ENCODE assay signal across 9 mouse cellular contexts in the genomic region with DNA sequence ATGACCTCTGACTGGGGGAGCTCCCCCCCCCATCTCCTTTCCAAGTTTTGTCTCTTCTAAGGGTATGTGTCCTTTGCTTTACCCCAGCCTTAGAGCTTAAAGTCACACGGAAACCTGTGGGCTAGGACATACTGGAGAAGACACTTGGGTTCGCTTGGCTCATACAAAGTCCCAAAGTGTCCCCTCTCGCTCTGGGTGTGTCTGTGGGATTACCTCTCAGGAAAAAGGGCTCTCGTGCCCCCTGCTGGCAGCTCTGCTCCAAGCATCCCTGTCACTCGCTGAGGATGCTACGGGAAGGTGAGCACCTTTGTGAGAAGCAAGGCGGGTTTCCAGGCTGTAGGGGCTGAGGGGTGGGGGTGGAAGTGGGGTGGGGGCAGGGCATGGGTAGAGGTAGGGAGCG. TPM values are rescaled to one million over a fixed set of nuclear protein-coding genes. Genes with fewer than 3 reads are reported as not detected.
DNase-seq lines count a peak whose midpoint lies in the region; ATAC-seq and TF ChIP-seq lines count a peak whose summit lies in the region.
"Had no signal": no experiment of that assay in that cellular context is flagged by ENCODE, and none has a peak within 500 bp of the region (broad histone marks: within the 10 kb centered on the region; RNA-seq: fewer than 3 reads in every experiment).

No protein-coding gene starts in this region.

- no peak overlapping the region for H3K9ac ChIP-seq in MEL (ENCODE audit: control insufficient read depth, low read depth, low read length, poor library complexity, severe bottlenecking)
- no peak overlapping the region for H3K9ac ChIP-seq in liver, adult 2 months (ENCODE audit: low read depth, low read length)
- H3K9ac ChIP-seq: heart, embryonic 13.5 days had no signal

- 13% methylated on average over 8 of the region's 8 CpGs for WGBS in liver, adult 2 months
- 5% methylated on average over 8 of the region's 8 CpGs for WGBS in olfactory bulb, adult 2 months

- TF ChIP-seq RAD21 in MEL (IDR thresholded peaks at IDR 0.05; ENCODE audit: low read depth, low read length) = peak; percentile 81

- H3K4me1 ChIP-seq in MEL (ENCODE audit: control insufficient read depth in 1 of 2, insufficient read depth in 2 of 2, low read length in 2 of 2) = no peaks in the 10 kb centered on the region
- no peaks in the 10 kb centered on the region for H3K4me1 ChIP-seq in liver, adult 2 months (ENCODE audit: control insufficient read depth, insufficient read depth, low read length)
- H3K4me1 ChIP-seq in olfactory bulb, adult 2 months (ENCODE audit: control insufficient read depth, insufficient read depth, low read length) = no peaks in the 10 kb centered on the region

- H3K4me3 ChIP-seq in MEL (ENCODE audit: control insufficient read depth in 1 of 2, insufficient read depth in 1 of 2, low read depth in 2 of 2, low read length in 2 of 2) = no peak overlapping the region
- no peak overlapping the region for H3K4me3 ChIP-seq in liver, adult 2 months (ENCODE audit: insufficient read depth, low read depth, low read length)
- no peak overlapping the region for H3K4me3 ChIP-seq in olfactory bulb, adult 2 months (ENCODE audit: insufficient read depth, low read depth, low read length)
- H3K4me3 ChIP-seq: heart, embryonic 13.5 days had no signal

- DNase-seq in 416B (ENCODE audit: low read depth) (peak; percentile 70), MEL (ENCODE audit: low read depth, low spot score) (peak; percentile 60)
- DNase-seq in cerebellum, adult 9-11 months = peak; percentile 66
- peak; percentile 69 to 70 for DNase-seq in frontal cortex, postnatal 36 days (ENCODE audit: low spot score in 2 of 2)
- peak; percentile 51 for DNase-seq in kidney, adult 11 months
- peak; percentile 15 for DNase-seq in liver, adult 2 months (ENCODE audit: extremely low read depth, low read depth, low spot score)

- H3K79me2 ChIP-seq in MEL (ENCODE audit: control insufficient read depth, insufficient read depth, low read length, poor library complexity) = no peaks in the 10 kb centered on the region
- no peaks in the 10 kb centered on the region for H3K79me2 ChIP-seq in liver, adult 2 months (ENCODE audit: control insufficient read depth, insufficient read depth, low read length)

- H3K36me3 ChIP-seq in MEL (ENCODE audit: control insufficient read depth in 1 of 2, insufficient read depth in 2 of 2, low read length in 2 of 2) = no peaks in the 10 kb centered on the region
- H3K36me3 ChIP-seq in liver, adult 2 months (ENCODE audit: control insufficient read depth, insufficient read depth, low read length) = no peaks in the 10 kb centered on the region
- H3K36me3 ChIP-seq: heart, embryonic 13.5 days had no signal

- ATAC-seq in inflammation-experienced regulatory T-cells, adult 6 months = no peak

- no peak for TF ChIP-seq POLR2A in MEL (IDR thresholded peaks at IDR 0.05; ENCODE audit: control insufficient read depth in 1 of 2, insufficient read depth in 1 of 2, low read depth in 1 of 2, low read length in 2 of 2, poor library complexity in 1 of 2)
- no peak for TF ChIP-seq POLR2A in liver, adult 2 months (IDR thresholded peaks at IDR 0.05; ENCODE audit: extremely low read depth, insufficient read depth, low read length)
- TF ChIP-seq POLR2A in olfactory bulb, adult 2 months (IDR thresholded peaks at IDR 0.05; ENCODE audit: insufficient read depth, low read depth, low read length) = no peak

- TF ChIP-seq EP300 in MEL (IDR thresholded peaks at IDR 0.05; ENCODE audit: low read depth in 1 of 2, low read length in 2 of 2) = no peak

- no peaks in the 10 kb centered on the region for H3K9me3 ChIP-seq in MEL (replicated peaks; ENCODE audit: insufficient read depth, low read length)
- H3K9me3 ChIP-seq: heart, embryonic 13.5 days had no signal

- peaks cover 0 to 3% of the 10 kb centered on the region in 2 experiments; a peak in 2 of 4 replicates for H3K27me3 ChIP-seq in MEL (ENCODE audit: control insufficient read depth in 1 of 2, insufficient read depth in 2 of 2, low read length in 2 of 2)
- no peaks in the 10 kb centered on the region for H3K27me3 ChIP-seq in liver, adult 2 months (ENCODE audit: control insufficient read depth, insufficient read depth, low read length)

- no peak overlapping the region for H3K27ac ChIP-seq in MEL (ENCODE audit: control insufficient read depth, low read depth, low read length)
- no peak overlapping the region for H3K27ac ChIP-seq in liver, adult 2 months (replicated peaks; ENCODE audit: insufficient read depth, low read depth, low read length)
- H3K27ac ChIP-seq in olfactory bulb, adult 2 months (ENCODE audit: insufficient read depth, low read depth, low read length) = no peak overlapping the region
- H3K27ac ChIP-seq: heart, embryonic 13.5 days had no signal

- TF ChIP-seq CTCF in MEL (IDR thresholded peaks at IDR 0.05 in 2 of 3, conservative IDR thresholded peaks at IDR 0.05 in 1 of 3; ENCODE audit: control insufficient read depth in 1 of 3, insufficient read depth in 1 of 3, low read depth in 2 of 3, low read length in 3 of 3, poor library complexity in 1 of 3, severe bottlenecking in 1 of 3) = peak; percentile 52 to 88 (median 86)
- TF ChIP-seq CTCF in liver, adult 2 months (IDR thresholded peaks at IDR 0.05; ENCODE audit: low read depth, low read length) = peak; percentile 89
- TF ChIP-seq CTCF in olfactory bulb, adult 2 months (IDR thresholded peaks at IDR 0.05; ENCODE audit: insufficient read depth, low read depth, low read length) = peak; percentile 72; the same call in 1 of the 2 replicates

TF ChIP-seq in MEL, 35 proteins besides CTCF, POLR2A, EP300 and RAD21:
- no peak for TF ChIP-seq MYC (IDR thresholded peaks at IDR 0.05; ENCODE audit: low read depth, low read length)
- no peak for TF ChIP-seq UBTF (IDR thresholded peaks at IDR 0.05; ENCODE audit: borderline replicate concordance, insufficient read depth, low read depth, low read length)
- TF ChIP-seq ZMIZ1 (IDR thresholded peaks at IDR 0.05; ENCODE audit: low read depth, low read length) = no peak
- no peak for TF ChIP-seq CHD1 (IDR thresholded peaks at IDR 0.05; ENCODE audit: low read depth, low read length)
- no peak for TF ChIP-seq MEF2A (IDR thresholded peaks at IDR 0.05; ENCODE audit: extremely low read depth, insufficient replicate concordance, low read depth, low read length, poor library complexity, severe bottlenecking)
- TF ChIP-seq MAFK (IDR thresholded peaks at IDR 0.05; ENCODE audit: borderline replicate concordance, low read depth, low read length) = no peak
- TF ChIP-seq SMC3 (IDR thresholded peaks at IDR 0.05; ENCODE audit: low read depth, low read length) = peak; percentile 75
- peak; percentile 68 for TF ChIP-seq ZC3H11A (IDR thresholded peaks at IDR 0.05; ENCODE audit: low read depth, low read length)
- no peak for TF ChIP-seq HCFC1 (IDR thresholded peaks at IDR 0.05; ENCODE audit: low read depth, low read length)

RNA-seq across cellular contexts. Expression of a gene that starts 38.3 kb away (rescaled TPM):
- total RNA-seq in MEL (2012; rRNA removed) = 6.3 TPM in 2 replicates
- polyA plus RNA-seq in MEL (2012; ENCODE audit: insufficient read depth in 1 of 2, insufficient read length in 2 of 2, low read depth in 1 of 2, low replicate concordance in 2 of 2, missing spikeins in 1 of 2) = 10 to 100 TPM in 1 of 2 experiments, not detected in 1; 15.0 TPM
- total RNA-seq in liver, adult 2 months (2014; rRNA removed) = 0.55 and 1.2 TPM in 2 replicates
- 1.6 and 3.0 TPM in 2 replicates for polyA plus RNA-seq in liver, adult 2 months (2012; rRNA removed)
- polyA plus RNA-seq in olfactory bulb, adult 2 months (2012; ENCODE audit: insufficient read depth, insufficient read length, low replicate concordance, missing spikeins) = not detected in 2 replicates
- polyA plus RNA-seq in inflammation-experienced regulatory T-cells, adult 6 months (2017; shearing (Covaris generic)) = 10 to 100 TPM; 22.2 to 27.8 (median 25.8) TPM

RNA-seq across cellular contexts. Expression of a gene that starts 57.9 kb away (rescaled TPM):
- 0.36 and 0.39 TPM in 2 replicates for total RNA-seq in MEL (2012; rRNA removed)
- polyA plus RNA-seq in MEL (2012; ENCODE audit: insufficient read depth in 1 of 2, insufficient read length in 2 of 2, low read depth in 1 of 2, low replicate concordance in 2 of 2, missing spikeins in 1 of 2) = under 1 TPM in 1 of 2 experiments, not detected in 1; 0.99 TPM
- 1.4 and 2.2 TPM in 2 replicates for total RNA-seq in liver, adult 2 months (2014; rRNA removed)
- 2.0 and 2.1 TPM in 2 replicates for polyA plus RNA-seq in liver, adult 2 months (2012; rRNA removed)
- polyA plus RNA-seq in olfactory bulb, adult 2 months (2012; ENCODE audit: insufficient read depth, insufficient read length, low replicate concordance, missing spikeins) = not detected in 2 replicates
- 10 to 100 TPM; 19.9 to 41.4 (median 31.4) TPM for polyA plus RNA-seq in inflammation-experienced regulatory T-cells, adult 6 months (2017; shearing (Covaris generic))

Comparison
In these comparisons a context has a peak if more than half of its experiments do, and no peak if none do; other contexts are left out.
1. DNase-seq: peak in every context shown above with its lines; median percentile 70 in 416B; 70 in frontal cortex, postnatal 36 days; 66 in cerebellum, adult 9-11 months; 60 in MEL; 51 in kidney, adult 11 months; 15 in liver, adult 2 months.